Mouse (Mus musculus) hindbrain, embryonic 11.5 days (tissue): ENCODE results near the gene Vmn2r47. TPM values are rescaled to one million over a fixed set of nuclear protein-coding genes. Genes with fewer than 3 reads are reported as not detected.
"Not testable (repeated sequence)": the region's sequence is repeated elsewhere in the genome, so short reads cannot be mapped to it uniquely, and the experiment has no call there.

Experiments used
- ATAC-seq: fragments of 200-750 bp; cut with Nextera tagmentation; 2 replicates; pipeline ENCODE4 v1.8.0; 2017; ENCODE audit warnings: mild to moderate bottlenecking, moderate TSS enrichment, moderate library complexity; ENCODE audit not compliant: low FRiP score
- DNase-seq: peaks from one replicate; pipeline ENCODE4 v3.0.0-alpha.2; 2015; ENCODE audit warnings: low spot score
- H3K27ac ChIP-seq: fragments of 300-500 bp; sonication (generic); 2 replicates; pipeline ENCODE4 v1.5.1; 2014; ENCODE audit warnings: mild to moderate bottlenecking, low read depth, low read length
- H3K27me3 ChIP-seq: fragments of 300-500 bp; sonication (generic); 2 replicates; pipeline ENCODE4 v1.6.1; 2014; ENCODE audit warnings: mild to moderate bottlenecking, low read length, moderate library complexity, mixed read lengths; ENCODE audit not compliant: control insufficient read depth, insufficient read depth
- H3K36me3 ChIP-seq: fragments of 300-500 bp; sonication (generic); 2 replicates; pipeline ENCODE4 v1.6.1; 2014; ENCODE audit warnings: mild to moderate bottlenecking, low read length, moderate library complexity, mixed read lengths; ENCODE audit not compliant: control insufficient read depth, insufficient read depth
- H3K4me1 ChIP-seq: fragments of 300-500 bp; sonication (generic); replicated peaks from 2 replicates; pipeline ENCODE4 v1.6.1; 2014; ENCODE audit warnings: low read length, mixed read lengths; ENCODE audit not compliant: control insufficient read depth, insufficient read depth
- H3K4me2 ChIP-seq: fragments of 300-500 bp; sonication (generic); replicated peaks from 2 replicates; pipeline ENCODE4 v1.6.1; 2014; ENCODE audit warnings: mild to moderate bottlenecking, low read depth, low read length
- H3K4me3 ChIP-seq: fragments of 300-500 bp; sonication (generic); 2 replicates; pipeline ENCODE4 v1.5.1; 2014; ENCODE audit warnings: low read depth, low read length
- H3K9ac ChIP-seq: fragments of 300-500 bp; sonication (generic); 2 replicates; pipeline ENCODE4 v1.6.1; 2014; ENCODE audit warnings: low read depth, low read length
- H3K9me3 ChIP-seq: fragments of 300-500 bp; sonication (generic); 2 replicates; pipeline ENCODE4 v1.6.1; 2016; ENCODE audit warnings: low read length; ENCODE audit not compliant: control insufficient read depth
- WGBS: fragments of 180-500 bp; shearing (Covaris S2); extraction: QIAGEN DNeasy Blood & Tissue Kit; methylation state at CpG from one replicate; pipeline ENCODE4 v1.1.7; 2014; 5-methylcytosine and 5-hydroxymethylcytosine counted together
- polyA plus RNA-seq: library from polyadenylated mRNA; unstranded; fragments of >200 nt; fragmentation: Nextera tagmentation; extraction: Ambion mirVana; gene quantifications from 2 replicates; pipeline ENCODE4 v1.2.1, GENCODE M21; 2014

The Vmn2r47 gene
- not detected in 2 replicates for polyA plus RNA-seq

- ATAC-seq, H3K36me3 ChIP-seq, H3K27ac ChIP-seq, H3K4me2 ChIP-seq, H3K9me3 ChIP-seq, DNase-seq, H3K4me3 ChIP-seq, H3K27me3 ChIP-seq, H3K4me1 ChIP-seq, H3K9ac ChIP-seq: not testable (repeated sequence)
- WGBS, result no CpG with 5 or more reads among the region's 1 CpGs
Measured at GRCm38 (mm10) chr7:9841225-9841624, at the start of gene Vmn2r47. Gene Vmn2r47 (minus strand): TSS chr7:9841325.

DNA sequence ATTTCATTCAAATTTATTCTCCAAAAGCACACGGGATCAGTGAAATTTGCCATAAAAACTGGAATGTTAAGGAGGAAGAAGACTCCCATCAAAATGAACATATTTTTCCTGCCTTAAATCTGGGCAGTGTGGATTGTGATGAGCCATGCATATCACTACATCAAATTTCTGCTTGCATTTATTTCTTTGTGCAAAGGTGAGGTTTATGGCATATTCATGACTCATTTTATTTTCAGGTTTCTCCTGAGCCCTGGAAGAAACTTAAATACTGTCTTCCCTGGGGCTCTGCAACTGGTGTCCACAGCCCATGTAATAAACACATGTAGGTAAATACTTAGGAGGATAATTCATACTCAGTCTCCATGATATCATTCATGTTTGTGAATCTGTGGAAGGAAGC lies 70.7 kb downstream of the Vmn2r47 start, which contains the start of gene Vmn2r46:
Vmn2r46 (minus strand) TSS at position 101 of the 400 bp plus-strand sequence.
- not testable (repeated sequence) for DNase-seq, H3K4me1 ChIP-seq, H3K36me3 ChIP-seq, H3K27me3 ChIP-seq, H3K9ac ChIP-seq, H3K4me2 ChIP-seq, H3K4me3 ChIP-seq, H3K9me3 ChIP-seq, ATAC-seq, H3K27ac ChIP-seq
- no CpG with 5 or more reads among the region's 1 CpGs for WGBS

Other genes starting within 250 kb of the Vmn2r47 start
- gene Vmn2r46, start 70.8 kb downstream of the Vmn2r47 start, polyA plus RNA-seq, result not detected in 2 replicates
- gene Vmn2r48, start 112.3 kb upstream of the Vmn2r47 start, polyA plus RNA-seq, result not detected in 2 replicates
- not detected in 2 replicates for gene Vmn2r49, start 150.9 kb upstream of the Vmn2r47 start, polyA plus RNA-seq
- not detected in 2 replicates for gene Vmn2r50, start 212.0 kb upstream of the Vmn2r47 start, polyA plus RNA-seq